Mouse (Mus musculus): ENCODE data around the gene Gnb1.

- TF ChIP-seq CTCF (IDR thresholded peaks at IDR 0.05; ENCODE audit: low read depth) (no peak), EP300 (IDR thresholded peaks at IDR 0.05; ENCODE audit: low read depth) (no peak)
These were observed 9.1 kb upstream of the Gnb1 start for GRCm38 (mm10) chr4:155482125-155482480.

Data from liver, embryonic 14.5 days (tissue).